Mouse (Mus musculus) right cerebral cortex, adult 18-20 months (tissue): ENCODE results near the gene Ndufc2.

Experiments
- DNase-seq: peaks from one replicate; pipeline ENCODE4 v3.0.0; 2022; ENCODE audit warnings: mixed read lengths

The Ndufc2 gene

DNA sequence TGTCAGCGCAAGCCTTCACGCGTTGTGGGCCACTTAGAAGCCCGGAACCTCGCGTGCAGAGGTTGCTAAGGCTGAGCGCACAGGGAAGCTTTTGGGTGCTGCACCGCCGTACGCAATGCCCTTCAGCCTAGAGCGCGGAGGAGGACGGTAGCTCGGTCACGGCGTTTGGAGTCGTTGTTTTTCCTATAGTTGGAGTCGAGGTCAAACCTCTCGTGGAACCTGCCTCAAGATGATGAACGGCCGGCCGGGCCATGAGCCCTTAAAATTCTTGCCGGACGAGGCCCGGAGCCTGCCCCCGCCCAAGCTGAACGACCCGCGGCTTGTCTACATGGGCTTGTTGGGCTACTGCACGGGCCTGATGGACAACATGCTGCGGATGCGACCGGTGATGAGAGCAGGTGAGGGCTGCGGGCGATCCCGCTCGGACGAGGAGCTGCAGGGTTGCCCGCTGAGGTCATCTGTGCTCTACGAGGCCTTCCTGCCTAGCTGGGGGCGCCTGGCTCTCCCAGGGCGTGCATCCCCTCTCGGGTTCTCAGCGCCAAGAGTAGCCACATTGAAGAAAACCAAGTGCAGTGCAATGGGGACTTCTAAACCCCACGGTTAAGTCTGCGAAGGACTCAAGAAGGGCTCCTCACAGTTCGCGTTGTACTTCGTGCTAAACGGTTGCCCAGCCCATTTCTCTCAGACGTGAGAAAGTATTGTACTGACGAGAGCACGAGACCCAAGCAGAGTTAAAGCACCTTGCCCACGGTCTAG, at the start of gene Ndufc2:
Ndufc2 (plus strand) TSS at position 44 of the 756 bp plus-strand sequence.
- peak; percentile 75 for DNase-seq

DNA sequence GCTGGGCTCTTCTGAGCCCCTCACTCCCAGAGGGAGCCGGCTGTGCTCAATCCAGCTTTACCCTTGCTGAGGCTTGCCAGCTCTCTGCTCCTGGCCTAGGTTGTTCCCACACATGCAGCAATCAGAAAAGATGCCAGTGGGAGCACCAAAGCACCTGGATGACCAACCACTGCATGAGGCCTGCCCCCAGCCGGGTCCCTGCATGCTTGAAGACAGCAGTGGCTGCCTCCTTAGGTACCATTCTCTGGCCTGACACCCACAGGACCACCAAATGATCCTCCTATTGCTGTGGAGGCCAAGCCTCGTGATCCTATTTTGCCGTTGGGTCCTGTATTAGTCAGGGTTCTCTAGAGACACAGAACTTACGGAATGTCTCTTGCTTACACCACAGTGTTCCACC, 48.9 kb upstream of the Ndufc2 start:
- DNase-seq, result no peak

DNA sequence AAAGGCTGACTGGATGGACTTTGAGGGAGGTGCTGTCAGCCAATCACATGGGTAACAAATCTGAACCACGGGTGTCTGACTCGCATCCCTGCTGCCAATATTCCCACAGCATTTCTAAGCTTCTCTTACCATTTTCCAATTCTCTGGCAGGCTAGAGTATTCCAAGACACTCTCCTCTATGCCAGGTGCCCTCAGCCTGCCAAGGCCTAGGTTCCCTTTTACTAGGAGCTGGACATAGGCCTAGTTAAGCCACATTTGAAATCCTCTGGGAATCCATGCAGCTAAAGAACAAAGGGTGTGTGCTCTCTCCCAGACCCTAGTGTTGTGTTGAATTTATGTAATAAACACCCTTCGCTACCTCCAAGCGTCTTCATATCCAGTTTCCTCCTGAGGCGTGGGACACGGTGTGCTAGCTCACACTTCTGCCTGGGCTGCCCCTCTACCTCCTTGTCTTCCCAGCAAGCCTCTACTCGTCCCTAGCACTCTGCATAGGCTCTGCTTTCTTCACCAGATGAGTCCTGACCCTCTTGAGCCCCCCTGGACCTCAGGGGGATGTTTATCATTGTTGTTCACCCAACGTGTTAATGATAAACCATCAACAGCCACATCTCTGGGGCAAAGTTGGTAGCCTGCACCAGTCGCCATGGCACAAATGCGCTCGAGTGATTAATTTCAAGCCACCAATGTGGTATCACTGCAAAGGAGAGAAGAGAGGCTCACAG, 47.9 kb upstream of the Ndufc2 start:
- DNase-seq, result no peak

- no peak for DNase-seq
These were observed 46.4 kb upstream of the Ndufc2 start for GRCm38 (mm10) chr7:97353356-97353755.

- DNase-seq, result no peak
These were observed 44.5 kb upstream of the Ndufc2 start for GRCm38 (mm10) chr7:97355068-97355841.

GRCm38 (mm10) chr7:97356253-97356652, 43.5 kb upstream of the Ndufc2 start:
- DNase-seq, result no peak

DNA sequence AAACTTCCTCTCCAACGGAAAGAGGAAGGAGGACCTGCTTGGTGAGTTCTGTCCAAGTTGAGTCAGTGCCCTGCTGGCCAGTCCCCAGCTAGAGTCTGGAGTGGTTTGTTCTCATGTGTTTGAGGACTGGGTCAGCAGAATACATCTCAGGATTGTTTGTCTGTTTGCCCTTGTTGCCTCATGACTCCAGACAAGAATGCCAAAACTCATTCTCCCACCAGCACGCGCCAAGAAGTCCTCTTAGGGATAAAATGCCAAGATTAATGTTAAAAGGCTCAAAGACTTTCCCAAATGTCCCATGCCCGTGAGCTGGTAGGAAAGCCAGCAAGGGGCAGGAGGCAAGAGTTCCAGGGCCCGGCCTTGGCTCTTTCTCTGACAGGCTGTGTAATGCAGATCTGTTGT, 42.9 kb upstream of the Ndufc2 start:
- no peak for DNase-seq

DNA sequence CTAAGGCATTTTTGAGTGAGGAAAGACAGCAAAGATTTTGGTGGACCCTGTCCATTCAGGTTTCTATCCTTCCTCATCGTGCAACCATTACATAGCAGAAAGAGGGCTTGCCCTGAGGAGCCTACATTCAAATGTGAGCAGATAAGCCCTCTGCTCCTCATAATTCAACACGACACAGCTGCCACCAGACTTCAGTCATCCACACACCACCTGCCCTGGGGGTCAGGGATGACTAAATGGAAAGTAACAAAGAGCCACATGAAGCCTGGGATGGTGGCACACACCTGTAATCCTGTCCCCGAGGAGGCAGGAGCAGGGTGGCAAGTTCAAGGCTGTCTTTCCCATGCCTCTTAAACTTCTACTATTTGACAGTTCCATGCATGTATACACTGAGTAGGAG, 42.0 kb upstream of the Ndufc2 start:
- DNase-seq, result no peak

GRCm38 (mm10) chr7:97358347-97358746, 41.5 kb upstream of the Ndufc2 start:
- DNase-seq, result no peak

- DNase-seq, result no peak
These were observed 39.6 kb upstream of the Ndufc2 start for GRCm38 (mm10) chr7:97360166-97360565.

GRCm38 (mm10) chr7:97360955-97361354, 38.8 kb upstream of the Ndufc2 start:
- no peak for DNase-seq

GRCm38 (mm10) chr7:97361467-97361866, 38.3 kb upstream of the Ndufc2 start:
- no peak for DNase-seq

GRCm38 (mm10) chr7:97365887-97366286, 33.9 kb upstream of the Ndufc2 start:
- DNase-seq, result no peak

DNA sequence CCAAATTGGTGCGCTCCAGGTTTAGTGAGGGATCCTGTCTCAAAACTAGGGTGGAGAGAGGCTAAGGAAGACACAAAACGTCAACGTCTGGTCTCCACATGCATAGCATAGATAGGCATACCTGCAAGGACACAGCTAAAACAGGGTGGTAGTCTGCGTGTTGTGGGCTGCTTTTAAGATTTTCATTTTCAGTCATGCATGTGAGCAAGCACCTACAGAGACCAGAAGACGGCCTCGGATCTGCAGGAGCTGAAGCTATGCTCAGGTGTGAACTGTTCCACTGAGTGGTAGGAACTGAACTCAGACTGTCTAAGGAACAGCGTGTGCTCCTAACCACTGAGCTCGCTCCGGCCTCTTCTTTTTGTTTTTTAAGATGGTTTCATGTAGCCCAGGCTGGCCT, 24.7 kb upstream of the Ndufc2 start:
- DNase-seq, result no peak

- DNase-seq, result no peak
These were observed 23.9 kb upstream of the Ndufc2 start for GRCm38 (mm10) chr7:97375906-97376305.

GRCm38 (mm10) chr7:97379304-97379703, 20.5 kb upstream of the Ndufc2 start:
- DNase-seq, result no peak

GRCm38 (mm10) chr7:97380500-97381123, 19.2 kb upstream of the Ndufc2 start:
- no peak for DNase-seq

DNA sequence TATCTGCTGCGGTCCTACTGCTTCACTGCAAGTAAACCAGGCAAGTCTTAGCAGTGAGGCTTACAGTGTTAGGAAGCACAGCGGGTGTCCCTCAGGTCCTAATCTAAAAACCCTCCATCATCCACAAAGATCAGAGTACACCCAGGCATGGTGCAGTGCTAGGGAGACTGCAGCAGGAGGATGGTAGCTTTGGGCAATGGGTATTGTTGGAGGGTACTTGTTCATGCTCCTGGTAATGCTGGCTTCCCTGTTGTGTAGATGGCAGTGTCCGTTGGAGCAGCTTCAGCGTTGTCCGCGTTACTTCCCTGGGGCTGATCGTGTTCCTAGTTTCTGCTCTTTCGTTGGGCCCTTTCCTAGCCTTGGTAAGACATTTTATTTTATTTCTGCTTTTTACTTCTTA, 17.1 kb upstream of the Ndufc2 start:
- DNase-seq, result no peak

DNA sequence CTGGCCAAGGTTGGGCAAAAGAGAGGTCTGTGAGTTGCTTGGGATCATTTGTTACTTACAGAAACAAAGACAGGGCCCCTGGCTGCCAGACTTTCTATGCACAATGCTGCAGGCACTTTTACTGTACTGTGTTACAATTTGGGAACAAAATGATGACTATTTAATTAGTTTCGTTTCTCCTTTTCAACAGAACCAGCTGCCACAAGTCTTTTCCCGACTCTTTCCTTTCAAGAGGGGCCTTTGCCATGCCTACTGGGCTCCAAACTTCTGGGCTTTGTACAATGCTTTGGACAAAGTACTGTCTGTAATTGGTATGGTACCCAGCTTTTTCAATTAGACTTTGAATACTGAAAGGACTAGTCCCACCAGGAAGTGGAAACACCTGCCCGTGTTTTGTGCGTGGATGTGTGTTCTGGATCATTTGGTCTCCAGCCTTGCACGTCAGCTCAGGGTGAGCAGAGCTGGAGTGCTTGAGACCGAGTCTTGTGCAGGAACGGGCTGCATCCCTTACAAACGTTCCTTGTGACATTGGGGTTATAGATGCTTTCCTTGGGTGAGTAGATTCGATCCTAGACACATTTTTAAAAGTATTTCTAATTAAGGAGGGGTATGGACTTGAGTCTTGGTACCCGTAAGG, 16.2 kb upstream of the Ndufc2 start:
- no peak for DNase-seq

DNA sequence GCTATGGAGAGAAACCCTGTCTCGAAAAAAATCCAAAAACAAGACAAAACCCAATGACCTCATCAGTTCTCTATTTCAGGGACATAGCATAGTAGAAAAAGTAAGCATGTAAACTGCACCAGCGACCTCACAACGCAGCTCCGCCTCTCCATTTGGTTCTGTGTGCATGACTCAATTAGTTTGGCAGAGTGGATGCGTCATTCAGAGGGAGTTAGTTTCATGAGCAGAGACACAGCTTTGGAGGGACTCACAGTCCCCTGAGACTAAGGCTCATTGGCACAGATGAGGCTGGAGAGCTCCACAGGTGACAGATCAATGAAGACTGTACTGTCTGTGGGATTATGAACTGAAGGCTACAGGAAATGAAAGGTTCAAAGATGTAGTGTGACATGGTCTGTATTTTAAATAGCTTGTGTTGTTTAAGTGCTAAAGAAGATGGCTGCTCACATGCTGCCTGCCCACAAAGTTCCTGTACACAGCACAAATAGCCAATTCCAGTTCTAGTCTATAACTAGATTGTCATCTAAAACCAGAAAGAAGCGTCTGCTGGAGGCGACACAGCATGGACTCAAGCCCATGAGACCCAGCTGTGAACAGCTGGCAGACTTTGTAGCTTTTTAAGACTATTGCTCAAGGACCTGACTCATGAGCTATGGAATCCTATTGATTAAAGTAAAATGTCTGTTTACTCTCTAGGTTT, 13.5 kb upstream of the Ndufc2 start:
- peak; percentile 60 for DNase-seq

DNA sequence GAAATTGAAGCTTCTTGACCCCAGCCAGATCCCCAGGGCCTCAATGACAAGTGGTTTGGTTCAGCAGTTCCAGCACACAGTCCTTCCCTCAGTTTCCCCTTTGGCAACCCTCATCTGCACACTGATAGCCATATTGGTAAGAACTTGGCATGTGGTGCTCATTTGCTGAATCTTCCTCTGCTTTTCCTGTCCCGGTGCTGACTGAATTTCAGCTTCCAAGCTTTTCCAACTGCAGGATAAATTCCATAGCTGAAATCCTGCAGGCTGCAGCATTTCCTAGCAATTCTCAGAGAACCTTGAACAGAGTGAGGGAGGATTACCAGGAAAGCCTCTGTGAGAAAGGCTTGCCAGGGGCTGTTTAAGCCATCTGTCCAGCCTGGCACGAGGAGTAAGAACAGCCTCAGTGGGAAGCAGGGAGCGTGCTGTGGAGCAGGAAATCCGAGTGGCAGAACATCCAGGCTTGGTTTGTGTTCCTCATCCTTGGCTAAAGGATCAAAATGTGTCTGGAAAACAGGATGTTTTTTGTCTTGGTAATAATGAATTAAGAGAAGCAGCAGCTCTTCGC, 12.9 kb upstream of the Ndufc2 start:
- DNase-seq, result peak; percentile 87
